ENCODE assay signal across 8 mouse cellular contexts in the genomic region with DNA sequence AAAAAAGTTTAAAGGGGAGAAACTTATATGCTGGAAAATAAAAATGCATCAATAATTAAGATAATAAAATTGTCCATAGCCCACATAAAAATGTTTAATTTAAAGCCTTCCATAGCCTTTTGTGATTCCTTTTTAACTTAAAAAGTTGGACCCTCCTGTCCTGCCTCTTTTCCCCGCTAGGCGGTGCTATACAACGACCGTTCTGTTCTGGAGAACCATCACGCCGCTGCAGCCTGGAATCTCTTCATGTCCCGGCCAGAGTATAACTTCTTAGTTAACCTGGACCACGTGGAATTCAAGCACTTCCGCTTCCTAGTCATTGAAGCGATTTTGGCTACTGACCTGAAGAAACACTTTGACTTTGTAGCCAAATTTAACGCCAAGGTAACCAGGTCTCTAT. TPM values are rescaled to one million over a fixed set of nuclear protein-coding genes. Genes with fewer than 3 reads are reported as not detected.
DNase-seq lines count a peak whose midpoint lies in the region; ATAC-seq and TF ChIP-seq lines count a peak whose summit lies in the region.

No protein-coding gene starts in this region.

- no peaks in the 10 kb centered on the region for H3K27me3 ChIP-seq in intestine, embryonic 14.5 days (replicated peaks; ENCODE audit: control insufficient read depth, insufficient read depth, low read length)
- H3K27me3 ChIP-seq in intestine, embryonic 16.5 days (replicated peaks; ENCODE audit: control insufficient read depth, insufficient read depth, low read length): no peaks in the 10 kb centered on the region

- no peak overlapping the region for H3K4me2 ChIP-seq in intestine, embryonic 14.5 days (ENCODE audit: low read length)
- no peak overlapping the region for H3K4me2 ChIP-seq in intestine, embryonic 16.5 days (ENCODE audit: low read depth, low read length)

- H3K9ac ChIP-seq in intestine, embryonic 14.5 days (ENCODE audit: low read length): no peak overlapping the region
- no peak overlapping the region for H3K9ac ChIP-seq in intestine, embryonic 16.5 days (ENCODE audit: low read depth, low read length)

- peaks cover 57% of the 10 kb centered on the region for H3K36me3 ChIP-seq in intestine, embryonic 14.5 days (ENCODE audit: control insufficient read depth, insufficient read depth, low read length)
- peaks cover 13% of the 10 kb centered on the region; the same call in 1 of the 2 replicates for H3K36me3 ChIP-seq in intestine, embryonic 16.5 days (ENCODE audit: control insufficient read depth, insufficient read depth, low read length)

- H3K4me1 ChIP-seq in intestine, embryonic 14.5 days (replicated peaks; ENCODE audit: control insufficient read depth, insufficient read depth, low read length): peaks cover 4% of the 10 kb centered on the region; the same call in 1 of the 2 replicates
- H3K4me1 ChIP-seq in intestine, embryonic 16.5 days (ENCODE audit: control insufficient read depth, insufficient read depth, low read length): 0 out of 2 replicates have a peak, but pooled peaks cover 5% of the 10 kb centered on the region

- 19% methylated on average over 11 of the region's 11 CpGs for WGBS in intestine, embryonic 14.5 days
- 24% methylated on average over 11 of the region's 11 CpGs for WGBS in intestine, embryonic 16.5 days

- TF ChIP-seq CTCF in gastrocnemius, adult 2 months (IDR thresholded peaks at IDR 0.05): peak; percentile 80

- ATAC-seq in intestine, embryonic 14.5 days (replicated peaks; ENCODE audit: low FRiP score, low TSS enrichment, low read depth): no peak
- no peak for ATAC-seq in intestine, embryonic 16.5 days

- H3K27ac ChIP-seq in intestine, embryonic 14.5 days (ENCODE audit: low read depth): no peak overlapping the region
- H3K27ac ChIP-seq in intestine, embryonic 16.5 days (ENCODE audit: low read length): no peak overlapping the region
- H3K27ac ChIP-seq in gastrocnemius, adult 2 months: no peak overlapping the region

- H3K4me3 ChIP-seq in intestine, embryonic 14.5 days (ENCODE audit: low read depth, low read length): no peak overlapping the region
- H3K4me3 ChIP-seq in intestine, embryonic 16.5 days (ENCODE audit: low read length): no peak overlapping the region
- no peak overlapping the region for H3K4me3 ChIP-seq in gastrocnemius, adult 2 months

- no peaks in the 10 kb centered on the region for H3K9me3 ChIP-seq in intestine, embryonic 14.5 days (ENCODE audit: control insufficient read depth, low read length)
- H3K9me3 ChIP-seq in intestine, embryonic 16.5 days (ENCODE audit: control insufficient read depth, low read length): no peaks in the 10 kb centered on the region

- intact Hi-C loops in gastrocnemius, adult 2 months (cut with DNase I): loop anchor here (5.0 kb wide), 1 partner anchor 89 kb away; no protein-coding TSS in a partner anchor

- DNase-seq in intestine, embryonic 14.5 days (ENCODE audit: low spot score): peak; percentile 68
- DNase-seq in Muller cell, postnatal 12 days (ENCODE audit: inconsistent ontology term): peak; percentile 16
- peak; percentile 10 for DNase-seq in cerebellum, adult 9-10 months
- peak; percentile 50 for DNase-seq in gastrocnemius, adult 2 months
- DNase-seq in layer of hippocampus, postnatal 10 days (ENCODE audit: low spot score in 2 of 2): peak; percentile 67 to 71
- peak; percentile 4 for DNase-seq in naive thymus-derived CD4-positive, alpha-beta T cell, adult 2 months (ENCODE audit: low read depth)
- no peak for DNase-seq in T-cell, adult 2 months (ENCODE audit: low spot score)

RNA-seq across cellular contexts. Expression of gene Slco1c1, which starts 35.5 kb away (rescaled TPM):
- 0.12 and 0.16 TPM in 2 replicates for polyA plus RNA-seq in intestine, embryonic 14.5 days (2014; fragmentation: Nextera tagmentation; extraction: Ambion mirVana)
- polyA plus RNA-seq in intestine, embryonic 16.5 days (2015; fragmentation: Nextera tagmentation; extraction: Ambion mirVana): 0.09 TPM in 1 of 2 replicates, not detected in the other
- total RNA-seq in gastrocnemius, adult 2 months (2021): not detected
- 10 to 100 TPM; 90.8 to 92.4 TPM for total RNA-seq in layer of hippocampus, postnatal 10 days (2021)

Comparison
In these comparisons a context has a peak if more than half of its experiments do, and no peak if none do; other contexts are left out.
1. RNA of gene Slco1c1, which starts 35.5 kb away (total RNA-seq): 90.8 to 92.4 TPM in layer of hippocampus, postnatal 10 days; not detected in gastrocnemius, adult 2 months; every median in the first group is over 10 times any median in the second.